Mouse (Mus musculus) MEL (cell line): ENCODE data around the gene Olfr70. TPM values are rescaled to one million over a fixed set of nuclear protein-coding genes. Genes with fewer than 3 reads are reported as not detected.

Source experiments
- DNase-seq: peaks from one replicate; pipeline ENCODE4 v3.0.0; 2011; ENCODE audit warnings: low read depth, low spot score
- H3K27ac ChIP-seq: 2 replicates; pipeline ENCODE4 v1.5.1; 2012; ENCODE audit warnings: low read depth, mild to moderate bottlenecking, control low read depth, low read length, moderate library complexity; ENCODE audit not compliant: control insufficient read depth
- H3K27me3 ChIP-seq, 2 experiments: fragments of 150-350 bp in 1 of 2; sonication (generic) in 1 of 2; 2 replicates each; pipeline ENCODE4 v1.6.1; 2012; ENCODE audit warnings: low read length in 2 of 2, mild to moderate bottlenecking in 2 of 2, improper control_type of control experiment in 1 of 2, moderate library complexity in 1 of 2; ENCODE audit not compliant: insufficient read depth in 2 of 2, control insufficient read depth in 1 of 2
- H3K36me3 ChIP-seq, 2 experiments: 2 replicates each; pipeline ENCODE4 v1.6.1; 2012 to 2014; ENCODE audit warnings: low read length in 2 of 2, improper control_type of control experiment in 1 of 2, inconsistent platforms in 1 of 2, mild to moderate bottlenecking in 1 of 2; ENCODE audit not compliant: insufficient read depth in 2 of 2, control insufficient read depth in 1 of 2
- H3K4me1 ChIP-seq, 2 experiments: fragments of 150-350 bp in 1 of 2; sonication (generic) in 1 of 2; 2 replicates each; pipeline ENCODE4 v1.6.1; 2012; ENCODE audit warnings: low read length in 2 of 2, improper control_type of control experiment in 1 of 2, mild to moderate bottlenecking in 1 of 2; ENCODE audit not compliant: insufficient read depth in 2 of 2, control insufficient read depth in 1 of 2
- H3K4me3 ChIP-seq, 2 experiments: fragments of 150-350 bp in 1 of 2; sonication (generic) in 1 of 2; 2 replicates each; pipeline ENCODE4 v1.5.1; 2012; ENCODE audit warnings: low read depth in 2 of 2, low read length in 2 of 2, mild to moderate bottlenecking in 2 of 2, moderate library complexity in 2 of 2, control low read depth in 1 of 2, improper control_type of control experiment in 1 of 2; ENCODE audit not compliant: control insufficient read depth in 1 of 2, insufficient read depth in 1 of 2
- H3K79me2 ChIP-seq: 2 replicates; pipeline ENCODE4 v1.6.1; 2012; ENCODE audit warnings: mild to moderate bottlenecking, low read length, moderate library complexity; ENCODE audit not compliant: control insufficient read depth, poor library complexity, insufficient read depth
- H3K9ac ChIP-seq: 2 replicates; pipeline ENCODE4 v1.6.1; 2012; ENCODE audit warnings: low read depth, mild to moderate bottlenecking, control low read depth, low read length, moderate library complexity; ENCODE audit not compliant: control insufficient read depth, poor library complexity, severe bottlenecking
- H3K9me3 ChIP-seq: fragments of 150-350 bp; sonication (generic); replicated peaks from 2 replicates; pipeline ENCODE4 v1.6.1; 2012; ENCODE audit warnings: mild to moderate bottlenecking, low read length, improper control_type of control experiment, moderate library complexity; ENCODE audit not compliant: insufficient read depth
- BHLHE40 ChIP-seq: IDR thresholded peaks from 2 replicates; pipeline ENCODE4 v1.6.1; 2012; ENCODE audit warnings: low read depth, mild to moderate bottlenecking, inconsistent platforms, low read length, improper control_type of control experiment, borderline replicate concordance
- CHD1 ChIP-seq: IDR thresholded peaks from 2 replicates; pipeline ENCODE4 v1.6.1; 2012; ENCODE audit warnings: low read depth, mild to moderate bottlenecking, inconsistent platforms, low read length, improper control_type of control experiment
- CHD2 ChIP-seq: IDR thresholded peaks from 2 replicates; pipeline ENCODE4 v1.6.1; 2011; ENCODE audit warnings: low read length, improper control_type of control experiment
- CTCF ChIP-seq, 3 experiments: IDR thresholded peaks in 2 of 3; conservative IDR thresholded peaks in 1 of 3; 2 replicates each; pipeline ENCODE4 v1.5.1; 2011 to 2012; ENCODE audit warnings: low read length in 3 of 3, low read depth in 2 of 3, mild to moderate bottlenecking in 2 of 3, improper control_type of control experiment in 1 of 3, inconsistent platforms in 1 of 3, mixed read lengths in 1 of 3, moderate library complexity in 1 of 3; ENCODE audit not compliant: control insufficient read depth in 1 of 3, insufficient read depth in 1 of 3, poor library complexity in 1 of 3, severe bottlenecking in 1 of 3
- E2F4 ChIP-seq: IDR thresholded peaks from 2 replicates; pipeline ENCODE4 v1.6.1; 2011; ENCODE audit warnings: low read depth, low read length, improper control_type of control experiment, borderline replicate concordance
- ELF1 ChIP-seq: IDR thresholded peaks from 2 replicates; pipeline ENCODE4 v1.6.1; 2014; ENCODE audit warnings: low read depth, mild to moderate bottlenecking, inconsistent platforms, low read length, improper control_type of control experiment, moderate library complexity
- EP300 ChIP-seq, 2 experiments: IDR thresholded peaks; 2 replicates each; pipeline ENCODE4 v1.6.1; 2011; ENCODE audit warnings: improper control_type of control experiment in 2 of 2, low read length in 2 of 2, low read depth in 1 of 2, mild to moderate bottlenecking in 1 of 2
- GABPA ChIP-seq: IDR thresholded peaks from 2 replicates; pipeline ENCODE4 v1.6.1; 2012; ENCODE audit warnings: low read depth, mild to moderate bottlenecking, inconsistent platforms, low read length, improper control_type of control experiment, moderate library complexity
- KAT2A ChIP-seq: conservative IDR thresholded peaks from 2 replicates; pipeline ENCODE4 v1.6.1; 2012; ENCODE audit warnings: low read depth, low read length, improper control_type of control experiment, inconsistent platforms
- MAFK ChIP-seq: IDR thresholded peaks from 2 replicates; pipeline ENCODE4 v1.6.1; 2011; ENCODE audit warnings: low read depth, mild to moderate bottlenecking, low read length, improper control_type of control experiment, borderline replicate concordance
- MEF2A ChIP-seq: IDR thresholded peaks from 2 replicates; pipeline ENCODE4 v1.6.1; 2014; ENCODE audit warnings: low read depth, mild to moderate bottlenecking, inconsistent platforms, low read length, improper control_type of control experiment; ENCODE audit not compliant: poor library complexity, insufficient replicate concordance, severe bottlenecking; ENCODE audit errors: extremely low read depth
- MXI1 ChIP-seq: IDR thresholded peaks from 2 replicates; pipeline ENCODE4 v1.6.1; 2011; ENCODE audit warnings: mild to moderate bottlenecking, low read depth, low read length, improper control_type of control experiment
- MYB ChIP-seq: IDR thresholded peaks from 2 replicates; pipeline ENCODE4 v1.6.1; 2011; ENCODE audit warnings: mild to moderate bottlenecking, low read depth, low read length, improper control_type of control experiment
- NELFE ChIP-seq: IDR thresholded peaks from 2 replicates; pipeline ENCODE4 v1.6.1; 2011; ENCODE audit warnings: low read depth, low read length, improper control_type of control experiment
- POLR2A ChIP-seq, 2 experiments: IDR thresholded peaks; 2 replicates each; pipeline ENCODE4 v1.6.1; 2011 to 2012; ENCODE audit warnings: low read length in 2 of 2, mild to moderate bottlenecking in 2 of 2, control low read depth in 1 of 2, improper control_type of control experiment in 1 of 2, low read depth in 1 of 2, moderate library complexity in 1 of 2; ENCODE audit not compliant: control insufficient read depth in 1 of 2, insufficient read depth in 1 of 2, poor library complexity in 1 of 2
- POLR2AphosphoS5 ChIP-seq: IDR thresholded peaks from 2 replicates; pipeline ENCODE4 v1.6.1; 2012; ENCODE audit warnings: low read depth, borderline replicate concordance, mild to moderate bottlenecking, inconsistent platforms, low read length, moderate library complexity, mixed read lengths
- RAD21 ChIP-seq: IDR thresholded peaks from 2 replicates; pipeline ENCODE4 v1.6.1; 2011; ENCODE audit warnings: mild to moderate bottlenecking, low read depth, low read length, improper control_type of control experiment
- RCOR1 ChIP-seq: IDR thresholded peaks from 2 replicates; pipeline ENCODE4 v1.6.1; 2012; ENCODE audit warnings: low read depth, mild to moderate bottlenecking, inconsistent platforms, low read length, improper control_type of control experiment
- SIN3A ChIP-seq: IDR thresholded peaks from 2 replicates; pipeline ENCODE4 v1.6.1; 2012; ENCODE audit warnings: low read length, improper control_type of control experiment, inconsistent platforms
- SMC3 ChIP-seq: IDR thresholded peaks from 2 replicates; pipeline ENCODE4 v1.6.1; 2011; ENCODE audit warnings: low read depth, low read length, improper control_type of control experiment
- TAL1 ChIP-seq: IDR thresholded peaks from 2 replicates; pipeline ENCODE4 v1.6.1; 2012; ENCODE audit warnings: mild to moderate bottlenecking, inconsistent platforms, low read length, moderate library complexity, mixed read lengths
- TCF12 ChIP-seq: IDR thresholded peaks from 2 replicates; pipeline ENCODE4 v1.6.1; 2014; ENCODE audit warnings: low read depth, mild to moderate bottlenecking, inconsistent platforms, low read length, improper control_type of control experiment, moderate library complexity
- USF1 ChIP-seq: IDR thresholded peaks from 2 replicates; pipeline ENCODE4 v1.6.1; 2014; ENCODE audit warnings: low read depth, mild to moderate bottlenecking, inconsistent platforms, low read length, improper control_type of control experiment, moderate library complexity
- ZC3H11A ChIP-seq: IDR thresholded peaks from 2 replicates; pipeline ENCODE4 v1.6.1; 2012; ENCODE audit warnings: low read depth, mild to moderate bottlenecking, inconsistent platforms, low read length, improper control_type of control experiment
- ZKSCAN1 ChIP-seq: IDR thresholded peaks from 2 replicates; pipeline ENCODE4 v1.6.1; 2012; ENCODE audit warnings: low read depth, mild to moderate bottlenecking, inconsistent platforms, low read length, improper control_type of control experiment, moderate library complexity
- ZNF384 ChIP-seq: IDR thresholded peaks from 2 replicates; pipeline ENCODE4 v1.6.1; 2012; ENCODE audit warnings: low read depth, mild to moderate bottlenecking, inconsistent platforms, low read length, improper control_type of control experiment
- polyA plus RNA-seq, 2 experiments: library from polyadenylated mRNA; stranded (reverse) in 1 of 2; unstranded in 1 of 2; fragments of >175 nt in 1 of 2; fragments of >200 nt in 1 of 2; gene quantifications; 2 replicates each; pipeline versions ENCODE4 v1.2.1 to v1.2.4; 2012; ENCODE audit warnings: low replicate concordance in 2 of 2, low read depth in 1 of 2; ENCODE audit not compliant: insufficient read length in 2 of 2, insufficient read depth in 1 of 2, missing spikeins in 1 of 2
- total RNA-seq: library from RNA; depleted of rRNA; stranded (reverse); fragments of 300-350 nt; gene quantifications from 2 replicates; pipeline ENCODE4 v1.2.3, GENCODE M21; 2012

The Olfr70 gene
- total and polyA plus RNA-seq, 3 experiments, result not detected

- TF ChIP-seq RAD21 (peak; percentile 86), CHD2 (no peak), POLR2AphosphoS5 (no peak), RCOR1 (no peak), ZC3H11A (peak; percentile 96), TAL1 (no peak), MYB (no peak), SIN3A (0 out of 2 replicates have a peak, but pooled peaks have one; percentile 25), MXI1 (no peak), USF1 (peak; percentile 7; the same call in 1 of the 2 replicates)
Observed at GRCm38 (mm10) chr4:43711821-43712220, 11.2 kb upstream of the Olfr70 start (continued).

- Histone ChIP-seq H3K4me3 (no peak within 1 kb of the TSS), H3K36me3 (no peaks in the 10 kb centered on the region), H3K4me1 (no peaks in the 10 kb centered on the region), H3K27me3 (peaks cover 24 to 29% of the 10 kb centered on the region in 2 experiments), H3K27ac (no peak within 1 kb of the TSS), H3K79me2 (no peaks in the 10 kb centered on the region), H3K9me3 (no peaks in the 10 kb centered on the region), H3K9ac (no peak within 1 kb of the TSS)
- DNase-seq, result no peak
- no peak for TF ChIP-seq MEF2A
- TF ChIP-seq ELF1, result no peak
- TF ChIP-seq USF1, result no peak
- TF ChIP-seq NELFE, result no peak
- no peak for TF ChIP-seq ZKSCAN1
- no peak for TF ChIP-seq E2F4
- TF ChIP-seq ZC3H11A, result no peak
Observed at GRCm38 (mm10) chr4:43709869-43710268, 9.3 kb upstream of the Olfr70 start, which contains the start of gene Olfr71. Gene Olfr71, minus strand, starts transcription at chr4:43710255.

DNA sequence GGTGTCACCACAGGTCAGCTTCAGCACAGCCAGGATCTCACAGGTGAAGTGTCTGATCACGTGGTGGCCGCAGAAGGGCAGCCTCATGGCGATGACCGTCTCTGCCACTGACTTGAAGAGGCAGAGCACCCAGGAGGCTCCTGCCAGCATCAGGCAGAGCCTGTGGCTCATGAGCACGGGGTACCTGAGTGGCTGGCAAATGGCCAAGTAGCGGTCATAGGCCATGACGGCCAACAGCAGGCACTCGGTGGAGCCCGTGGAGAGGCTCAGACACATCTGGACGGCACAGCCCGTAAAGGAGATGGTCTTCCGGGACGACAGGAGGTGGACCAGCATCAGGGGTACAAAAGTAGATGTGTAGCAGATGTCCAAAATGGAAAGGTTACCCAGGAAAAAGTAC is 5.4 kb upstream of the Olfr70 start:
- H3K4me1 ChIP-seq, result no peaks in the 10 kb centered on the region
- TF ChIP-seq EP300 (IDR thresholded peaks at IDR 0.05; ENCODE audit: low read depth in 1 of 2, low read length in 2 of 2) (no peak), BHLHE40 (no peak), TCF12 (no peak), CTCF (IDR thresholded peaks at IDR 0.05 in 2 of 3, conservative IDR thresholded peaks at IDR 0.05 in 1 of 3; ENCODE audit: control insufficient read depth in 1 of 3, insufficient read depth in 1 of 3, low read depth in 2 of 3, low read length in 3 of 3, poor library complexity in 1 of 3, severe bottlenecking in 1 of 3) (no peak), MAFK (no peak), GABPA (no peak), E2F4 (no peak), POLR2AphosphoS5 (no peak), KAT2A (no peak), ZNF384 (no peak), POLR2A (IDR thresholded peaks at IDR 0.05; ENCODE audit: control insufficient read depth in 1 of 2, insufficient read depth in 1 of 2, low read depth in 1 of 2, low read length in 2 of 2, poor library complexity in 1 of 2) (no peak), CHD1 (no peak), MXI1 (no peak), SMC3 (no peak), TAL1 (no peak), USF1 (no peak)
- H3K27me3 ChIP-seq, result peaks cover 18 to 25% of the 10 kb centered on the region in 2 experiments
- no peak overlapping the region for H3K9ac ChIP-seq
- no peaks in the 10 kb centered on the region for H3K36me3 ChIP-seq
- DNase-seq, result no peak
- H3K27ac ChIP-seq, result no peak overlapping the region
- H3K79me2 ChIP-seq, result no peaks in the 10 kb centered on the region
- H3K4me3 ChIP-seq, result no peak overlapping the region
- no peaks in the 10 kb centered on the region for H3K9me3 ChIP-seq
